8 mouse cellular contexts compared by ENCODE assay signal in the genomic region with DNA sequence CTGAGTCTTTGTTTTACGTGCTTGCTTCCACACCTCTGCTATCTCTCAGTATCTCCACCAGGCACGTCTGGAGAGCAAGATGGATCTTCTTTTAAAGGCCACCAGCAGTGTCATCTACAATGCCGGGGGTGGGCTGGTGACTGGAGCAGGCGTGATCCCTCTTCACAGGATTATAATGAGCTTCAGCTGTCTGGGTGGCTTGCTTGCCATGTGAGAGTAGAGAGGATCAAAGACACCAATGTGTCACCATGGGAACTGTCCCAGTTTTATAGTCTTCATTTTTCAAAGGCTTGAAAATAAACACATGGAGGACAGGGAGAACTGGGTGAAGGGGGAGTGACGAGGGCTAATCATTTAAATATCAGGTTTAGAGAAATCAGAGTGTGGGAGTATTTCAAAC.
A peak's percentile ranks its signal among the peaks of the same experiment; 100 is the strongest.
DNase-seq lines count a peak whose midpoint lies in the region; ATAC-seq lines count a peak whose summit lies in the region.
"Had no signal": no experiment of that assay in that cellular context is flagged by ENCODE, and none has a peak within 500 bp of the region (broad histone marks: within the 10 kb centered on the region; RNA-seq: fewer than 3 reads in every experiment).

No protein-coding gene starts in this region.

- intact Hi-C loops in left cerebral cortex, postnatal 25 days (cut with DNase I): no loop called here

- peak; percentile 88 for ATAC-seq in frontal cortex, adult (ENCODE audit: low TSS enrichment)

- DNase-seq in kidney, postnatal 14 days: peak; percentile 24
- DNase-seq in kidney, postnatal 36 days: no peak
- peak; percentile 29 for DNase-seq in embryo, embryonic 10.5 days (ENCODE audit: low spot score)
- peak; percentile 32 to 64 for DNase-seq in left cerebral cortex, postnatal 25 days (ENCODE audit: low spot score in 2 of 2)
- no peak for DNase-seq in natural killer cell, adult 2 months (ENCODE audit: low spot score in 2 of 2)
- DNase-seq in ovary, postnatal 10 days (ENCODE audit: low spot score): no peak
- DNase-seq: adrenal gland, postnatal 14 days had no signal

Comparison
In these comparisons a context has a peak if more than half of its experiments do, and no peak if none do; other contexts are left out.
1. DNase-seq: peak in kidney, postnatal 14 days (single experiment), embryo, embryonic 10.5 days (single experiment) and left cerebral cortex, postnatal 25 days (2 of 2); none in kidney, postnatal 36 days (0 of 2), natural killer cell, adult 2 months (0 of 2) and ovary, postnatal 10 days (single experiment).